Mouse (Mus musculus) embryonic facial prominence, embryonic 14.5 days (tissue): ENCODE measurements around the gene Nek3. TPM values are rescaled to one million over a fixed set of nuclear protein-coding genes. Genes with fewer than 3 reads are reported as not detected.

ENCODE experiments used
- ATAC-seq: fragments of 200-750 bp; cut with Nextera tagmentation; 2 replicates; pipeline ENCODE4 v1.8.0; 2017; ENCODE audit warnings: low read depth, moderate number of reproducible peaks, moderate TSS enrichment
- DNase-seq: peaks from one replicate; pipeline ENCODE4 v3.0.0-alpha.2; 2015; ENCODE audit warnings: low spot score
- H3K27ac ChIP-seq: fragments of 300-500 bp; sonication (generic); replicated peaks from 2 replicates; pipeline ENCODE4 v1.5.1; 2014; ENCODE audit warnings: low read depth, mild to moderate bottlenecking, low read length, moderate library complexity
- H3K27me3 ChIP-seq: fragments of 300-500 bp; sonication (generic); replicated peaks from 2 replicates; pipeline ENCODE4 v1.6.1; 2014; ENCODE audit warnings: low read length; ENCODE audit not compliant: control insufficient read depth, insufficient read depth
- H3K36me3 ChIP-seq: fragments of 300-500 bp; sonication (generic); 2 replicates; pipeline ENCODE4 v1.6.1; 2014; ENCODE audit warnings: low read length, mixed read lengths; ENCODE audit not compliant: control insufficient read depth, insufficient read depth
- H3K4me1 ChIP-seq: fragments of 300-500 bp; sonication (generic); 2 replicates; pipeline ENCODE4 v1.6.1; 2014; ENCODE audit warnings: antibody characterized with exemption, low read length; ENCODE audit not compliant: control insufficient read depth, insufficient read depth
- H3K4me2 ChIP-seq: fragments of 300-500 bp; sonication (generic); 2 replicates; pipeline ENCODE4 v1.6.1; 2014; ENCODE audit warnings: low read depth, mild to moderate bottlenecking, low read length, moderate library complexity, mixed read lengths
- H3K4me3 ChIP-seq: fragments of 300-500 bp; sonication (generic); 2 replicates; pipeline ENCODE4 v1.5.1; 2014; ENCODE audit warnings: low read depth, mild to moderate bottlenecking, low read length
- H3K9ac ChIP-seq: fragments of 300-500 bp; sonication (generic); 2 replicates; pipeline ENCODE4 v1.6.1; 2014; ENCODE audit warnings: low read depth, mild to moderate bottlenecking, low read length, moderate library complexity, mixed read lengths
- H3K9me3 ChIP-seq: fragments of 300-500 bp; sonication (generic); 2 replicates; pipeline ENCODE4 v1.6.1; 2016; ENCODE audit warnings: low read length; ENCODE audit not compliant: control insufficient read depth
- WGBS: fragments of 180-500 bp; shearing (Covaris S2); extraction: QIAGEN DNeasy Blood & Tissue Kit; methylation state at CpG from one replicate; pipeline ENCODE4 v1.1.7; 2014; 5-methylcytosine and 5-hydroxymethylcytosine counted together
- polyA plus RNA-seq: library from polyadenylated mRNA; unstranded; fragments of >200 nt; fragmentation: Nextera tagmentation; extraction: Ambion mirVana; gene quantifications from 2 replicates; pipeline ENCODE4 v1.2.1, GENCODE M21; 2014

The Nek3 gene
- polyA plus RNA-seq = 4.1 and 5.8 TPM in 2 replicates

DNA sequence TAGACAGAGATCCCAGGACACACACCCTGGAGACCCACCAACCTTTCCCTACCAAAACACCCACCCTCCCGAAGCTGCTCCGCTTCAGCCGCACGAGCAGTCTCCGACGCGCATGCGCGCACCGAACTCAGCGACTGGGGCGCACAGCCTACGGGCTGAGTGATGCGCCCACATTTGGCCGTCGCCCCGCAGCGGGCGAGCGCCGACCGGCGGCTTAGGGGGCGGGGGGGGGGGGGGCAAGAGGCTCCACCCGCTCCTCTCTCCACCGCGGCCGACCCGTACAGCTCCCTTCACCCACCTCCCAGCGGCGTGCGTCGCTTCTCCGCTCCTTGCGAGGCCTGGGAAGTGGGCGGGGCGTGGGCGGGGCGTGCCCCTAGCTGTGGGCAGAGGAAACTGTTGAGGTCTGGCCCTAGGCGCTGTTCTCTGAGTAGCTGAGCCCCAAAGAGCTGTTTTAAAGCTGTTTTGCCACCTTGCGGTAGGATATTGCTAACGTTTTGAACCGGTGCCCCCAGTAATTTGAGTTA is at the start of gene Nek3:
Gene Nek3 (minus strand): TSS at position 356 of the 524 bp plus-strand sequence.
- peak; percentile 96 for DNase-seq
- Histone ChIP-seq H3K9ac (peak within 1 kb of the TSS; percentile 51), H3K36me3 (peaks cover 28% of the 10 kb centered on the region), H3K4me2 (peak within 1 kb of the TSS; percentile 53), H3K4me1 (no peaks in the 10 kb centered on the region), H3K4me3 (peak within 1 kb of the TSS; percentile 45), H3K27ac (peak within 1 kb of the TSS; percentile 35; the same call in 1 of the 2 replicates), H3K9me3 (no peaks in the 10 kb centered on the region), H3K27me3 (no peaks in the 10 kb centered on the region)
- peak; percentile 99 for ATAC-seq
- WGBS = 0% methylated on average over 25 of the region's 43 CpGs

- ATAC-seq (no peak), DNase-seq (no peak)
- Histone ChIP-seq H3K4me1 (no peaks in the 10 kb centered on the region), H3K4me3 (no peak overlapping the region), H3K9ac (no peak overlapping the region), H3K36me3 (peaks cover 85% of the 10 kb centered on the region), H3K9me3 (no peaks in the 10 kb centered on the region), H3K27me3 (no peaks in the 10 kb centered on the region), H3K27ac (no peak overlapping the region), H3K4me2 (no peak overlapping the region)
- 99% methylated on average over 10 of the region's 10 CpGs for WGBS
Observed at GRCm38 (mm10) chr8:22214826-22215225, 48.6 kb upstream of the Nek3 start.

GRCm38 (mm10) chr8:22209012-22209411 is 42.8 kb upstream of the Nek3 start:
- 62% methylated on average over 5 of the region's 5 CpGs for WGBS
- DNase-seq (peak; percentile 49), ATAC-seq (no peak)
- H3K9ac ChIP-seq = no peak overlapping the region
- H3K4me2 ChIP-seq = no peak overlapping the region
- H3K4me1 ChIP-seq = no peaks in the 10 kb centered on the region
- no peak overlapping the region for H3K4me3 ChIP-seq
- H3K27me3 ChIP-seq = no peaks in the 10 kb centered on the region
- no peaks in the 10 kb centered on the region for H3K9me3 ChIP-seq
- H3K27ac ChIP-seq = no peak overlapping the region
- H3K36me3 ChIP-seq = peaks cover 69% of the 10 kb centered on the region

GRCm38 (mm10) chr8:22207535-22207934 is 41.3 kb upstream of the Nek3 start:
- DNase-seq (no peak), ATAC-seq (no peak)
- Histone ChIP-seq H3K4me3 (no peak overlapping the region), H3K4me1 (no peaks in the 10 kb centered on the region), H3K27me3 (no peaks in the 10 kb centered on the region), H3K4me2 (no peak overlapping the region), H3K36me3 (peaks cover 73% of the 10 kb centered on the region), H3K9ac (no peak overlapping the region), H3K27ac (no peak overlapping the region), H3K9me3 (no peaks in the 10 kb centered on the region)
- WGBS = 77% methylated on average over 4 of the region's 4 CpGs

- Histone ChIP-seq H3K4me1 (peaks cover under 1% of the 10 kb centered on the region; the same call in 1 of the 2 replicates), H3K9me3 (no peaks in the 10 kb centered on the region), H3K4me2 (no peak overlapping the region), H3K9ac (no peak overlapping the region), H3K4me3 (no peak overlapping the region), H3K27me3 (no peaks in the 10 kb centered on the region), H3K27ac (no peak overlapping the region), H3K36me3 (peaks cover 44% of the 10 kb centered on the region)
- no peak for DNase-seq
- 98% methylated on average over 8 of the region's 8 CpGs for WGBS
- ATAC-seq = no peak
Observed at GRCm38 (mm10) chr8:22199481-22199880, 33.2 kb upstream of the Nek3 start.

- WGBS = 87% methylated on average over 6 of the region's 6 CpGs
- no peaks in the 10 kb centered on the region for H3K9me3 ChIP-seq
- H3K9ac ChIP-seq = no peak overlapping the region
- peaks cover 30% of the 10 kb centered on the region for H3K36me3 ChIP-seq
- no peak for DNase-seq
- no peak overlapping the region for H3K4me3 ChIP-seq
- no peak overlapping the region for H3K4me2 ChIP-seq
- H3K27ac ChIP-seq = no peak overlapping the region
- H3K4me1 ChIP-seq = peaks cover 6% of the 10 kb centered on the region; the same call in 1 of the 2 replicates
- ATAC-seq = no peak
- H3K27me3 ChIP-seq = no peaks in the 10 kb centered on the region
Observed at GRCm38 (mm10) chr8:22197914-22198313, 31.7 kb upstream of the Nek3 start.

DNA sequence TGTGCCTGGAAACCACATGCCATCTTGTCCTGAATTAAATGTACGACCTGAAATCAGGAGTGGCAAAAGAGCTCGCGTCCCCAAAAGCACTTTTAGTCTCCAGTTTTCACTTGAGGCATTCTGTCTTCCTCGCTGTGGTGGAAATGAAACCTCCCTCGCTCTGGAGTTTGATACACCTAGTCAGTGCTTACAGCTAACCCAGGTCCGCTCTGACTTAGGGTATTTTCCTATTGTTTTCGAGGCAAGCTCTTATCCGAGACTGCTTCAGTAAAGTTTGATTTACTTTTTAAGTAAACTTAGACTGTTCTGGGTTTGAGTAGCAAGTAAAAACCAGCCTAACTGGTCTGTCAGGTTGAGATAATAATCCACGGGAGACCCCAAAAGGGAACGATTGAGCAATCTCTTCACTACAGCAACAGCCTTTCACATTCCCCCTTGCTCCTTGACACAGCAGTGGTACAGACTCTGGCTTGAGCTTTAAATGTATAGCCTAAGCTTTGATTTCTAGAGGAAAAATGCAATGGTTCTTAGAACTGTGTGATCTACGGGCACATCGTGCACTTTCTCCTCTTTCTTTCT is 27.3 kb upstream of the Nek3 start:
- Histone ChIP-seq H3K27me3 (no peaks in the 10 kb centered on the region), H3K27ac (peak overlapping the region; percentile 98), H3K4me1 (peaks cover 6% of the 10 kb centered on the region; the same call in 1 of the 2 replicates), H3K4me2 (peak overlapping the region; percentile 71), H3K4me3 (peak overlapping the region; percentile 87), H3K9me3 (no peaks in the 10 kb centered on the region), H3K36me3 (no peaks in the 10 kb centered on the region), H3K9ac (peak overlapping the region; percentile 97)
- WGBS = 11% methylated on average over 12 of the region's 12 CpGs
- peak; percentile 75 for DNase-seq
- ATAC-seq = peak; percentile 35; the same call in 1 of the 2 replicates

- Histone ChIP-seq H3K27ac (peak within 1 kb of the TSS; percentile 98), H3K36me3 (no peaks in the 10 kb centered on the region), H3K4me1 (peaks cover 6% of the 10 kb centered on the region; the same call in 1 of the 2 replicates), H3K4me3 (peak within 1 kb of the TSS; percentile 87), H3K9ac (peak within 1 kb of the TSS; percentile 97), H3K4me2 (peak within 1 kb of the TSS; percentile 71), H3K27me3 (no peaks in the 10 kb centered on the region), H3K9me3 (no peaks in the 10 kb centered on the region)
- 1% methylated on average over 31 of the region's 73 CpGs for WGBS
- DNase-seq (peak; percentile 91), ATAC-seq (peak; percentile 95)
Observed at GRCm38 (mm10) chr8:22192660-22193431, 26.6 kb upstream of the Nek3 start, which contains the start of gene Vps36. TSS of gene Vps36 (plus strand) at chr8:22192809.
